Mouse (Mus musculus): ENCODE measurements at regions not wholly inside any gene's neighbourhood (a gene's known extent, or its start where the extent isn't known, plus 50 kb on each side); places are given as distances from the start of the nearest gene placed in this dataset.

- no peak for DNase-seq (ENCODE audit: low spot score)
Observed at GRCm38 (mm10) chrX:97434327-97434726, 57.3 kb upstream of the Eda2r start.

DNA sequence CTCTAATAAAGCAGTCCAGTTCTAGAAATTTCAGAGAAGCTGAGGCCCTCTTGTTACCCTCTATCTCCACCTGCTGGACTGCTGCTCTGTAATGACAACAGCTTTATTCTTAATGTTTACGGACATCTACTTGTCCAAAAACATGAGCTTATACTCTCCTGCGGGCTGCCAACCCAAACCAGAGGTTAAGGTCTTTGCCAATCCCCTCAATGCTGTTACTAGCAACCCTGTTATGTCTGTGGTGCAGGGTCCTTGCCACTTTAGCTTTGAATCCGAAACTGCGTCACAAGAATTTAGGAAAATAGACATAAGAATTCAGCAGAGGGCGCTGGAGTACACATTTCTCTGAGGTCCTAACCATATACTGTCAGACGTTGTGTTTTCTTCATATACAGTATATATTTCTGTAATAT lies 54.4 kb upstream of the Eda2r start:
- DNase-seq (ENCODE audit: low spot score), result peak; percentile 21
